18 mouse cellular contexts compared by ENCODE assay signal in the genomic region with DNA sequence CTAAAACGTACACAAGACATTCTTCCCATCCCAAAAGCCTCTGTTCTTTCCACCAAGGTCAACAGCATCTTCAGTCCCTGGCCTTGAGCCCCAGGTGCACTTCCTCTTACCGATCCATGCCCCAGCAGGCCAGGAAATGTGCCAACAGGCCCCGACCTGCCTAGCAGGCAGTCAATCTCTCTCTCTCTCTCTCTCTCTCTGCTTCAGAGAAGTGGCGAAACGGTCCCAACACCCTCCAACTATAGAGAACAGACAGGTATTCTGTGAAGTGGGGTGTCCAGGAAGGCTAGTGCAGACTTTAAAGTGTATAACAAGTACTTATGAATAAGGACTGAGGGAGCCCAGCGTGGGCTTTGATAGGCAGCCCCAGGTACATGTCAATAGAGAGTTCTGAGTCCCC.
DNase-seq lines count a peak whose midpoint lies in the region; ATAC-seq and TF ChIP-seq lines count a peak whose summit lies in the region.
"Had no signal": no experiment of that assay in that cellular context is flagged by ENCODE, and none has a peak within 500 bp of the region (broad histone marks: within the 10 kb centered on the region; RNA-seq: fewer than 3 reads in every experiment).

No protein-coding gene starts in this region.

- H3K36me3 ChIP-seq in thymus, adult 2 months (ENCODE audit: control insufficient read depth, insufficient read depth, low read length), result no peaks in the 10 kb centered on the region
- no peaks in the 10 kb centered on the region for H3K36me3 ChIP-seq in hindbrain, embryonic 13.5 days
- H3K36me3 ChIP-seq: embryonic facial prominence, embryonic 13.5 days; intestine, embryonic 15.5 days; neural tube, embryonic 13.5 days had no signal

- peak; percentile 63 for ATAC-seq in megakaryocyte progenitor cell, adult 5-6 weeks (replicated peaks; ENCODE audit: poor library complexity)
- ATAC-seq in hindbrain, embryonic 13.5 days (ENCODE audit: low FRiP score), result no peak
- ATAC-seq: intestine, embryonic 15.5 days; Patski had no signal

- no peak overlapping the region for H3K27ac ChIP-seq in thymus, adult 2 months (ENCODE audit: control insufficient read depth, insufficient read depth, low read length)
- H3K27ac ChIP-seq in hindbrain, embryonic 13.5 days, result no peak overlapping the region
- H3K27ac ChIP-seq: embryonic facial prominence, embryonic 13.5 days; intestine, embryonic 15.5 days; kidney, postnatal 0 days; neural tube, embryonic 13.5 days had no signal

- peak; percentile 20 for DNase-seq in thymus, postnatal 4 days
- DNase-seq in thymus, adult 2 months, result no peak
- DNase-seq in lung, adult 2 months, result peak; percentile 12
- no peak for DNase-seq in retina, embryonic 14.5 days (ENCODE audit: low spot score)
- DNase-seq in adrenal gland, postnatal 4 days (ENCODE audit: low spot score in 2 of 2), result no peak
- DNase-seq: cerebellum, adult 9-10 months; heart, postnatal 36 days; right cerebral cortex, postnatal 25 days; thymus, postnatal 36 days had no signal

- no peaks in the 10 kb centered on the region for H3K27me3 ChIP-seq in thymus, adult 2 months (ENCODE audit: control insufficient read depth, insufficient read depth, low read length)
- H3K27me3 ChIP-seq in hindbrain, embryonic 13.5 days, result no peaks in the 10 kb centered on the region
- H3K27me3 ChIP-seq: embryonic facial prominence, embryonic 13.5 days; intestine, embryonic 15.5 days; megakaryocyte, embryonic 14.5 days; neural tube, embryonic 13.5 days; Patski had no signal

- H3K4me3 ChIP-seq in thymus, adult 2 months (ENCODE audit: control insufficient read depth, insufficient read depth, low read length), result no peak overlapping the region
- no peak overlapping the region for H3K4me3 ChIP-seq in lung, adult 2 months (replicated peaks; ENCODE audit: extremely low read depth, low read depth, low read length)
- no peak overlapping the region for H3K4me3 ChIP-seq in hindbrain, embryonic 13.5 days
- H3K4me3 ChIP-seq: embryonic facial prominence, embryonic 13.5 days; intestine, embryonic 15.5 days; megakaryocyte, embryonic 14.5 days; neural tube, embryonic 13.5 days had no signal

- no peaks in the 10 kb centered on the region for H3K9me3 ChIP-seq in hindbrain, embryonic 13.5 days
- H3K9me3 ChIP-seq: embryonic facial prominence, embryonic 13.5 days; intestine, embryonic 15.5 days; megakaryocyte, embryonic 14.5 days; neural tube, embryonic 13.5 days had no signal

- WGBS in thymus, adult 2 months, result 32% methylated on average over 6 of the region's 6 CpGs
- WGBS in lung, adult 2 months, result 48% methylated on average over 6 of the region's 6 CpGs
- 80% methylated on average over 6 of the region's 6 CpGs for WGBS in hindbrain, embryonic 13.5 days

- TF ChIP-seq CTCF in thymus, adult 2 months (IDR thresholded peaks at IDR 0.05; ENCODE audit: borderline replicate concordance, control insufficient read depth, extremely low read depth, insufficient read depth, low read length, poor library complexity), result no peak
- TF ChIP-seq CTCF in lung, adult 2 months (IDR thresholded peaks at IDR 0.05; ENCODE audit: insufficient read depth, low read length), result no peak

- TF ChIP-seq POLR2A in thymus, adult 2 months (IDR thresholded peaks at IDR 0.05; ENCODE audit: control insufficient read depth, extremely low read depth, insufficient read depth, low read length, poor library complexity), result no peak
- TF ChIP-seq POLR2A in lung, adult 2 months (IDR thresholded peaks at IDR 0.05; ENCODE audit: borderline replicate concordance, extremely low read depth, low read depth, low read length), result no peak

- H3K4me2 ChIP-seq in hindbrain, embryonic 13.5 days, result no peak overlapping the region
- H3K4me2 ChIP-seq: embryonic facial prominence, embryonic 13.5 days; intestine, embryonic 15.5 days; liver, embryonic 11.5 days; neural tube, embryonic 13.5 days had no signal

- H3K9ac ChIP-seq in hindbrain, embryonic 13.5 days, result no peak overlapping the region
- H3K9ac ChIP-seq: embryonic facial prominence, embryonic 13.5 days; intestine, embryonic 15.5 days; neural tube, embryonic 13.5 days had no signal

- no peaks in the 10 kb centered on the region for H3K4me1 ChIP-seq in thymus, adult 2 months (replicated peaks; ENCODE audit: control insufficient read depth, insufficient read depth, low read length)
- H3K4me1 ChIP-seq in lung, adult 2 months (ENCODE audit: control insufficient read depth, insufficient read depth, low read length), result no peaks in the 10 kb centered on the region
- H3K4me1 ChIP-seq in hindbrain, embryonic 13.5 days (replicated peaks), result no peaks in the 10 kb centered on the region
- H3K4me1 ChIP-seq: intestine, embryonic 15.5 days had no signal

Comparison
In these comparisons a context has a peak if more than half of its experiments do, and no peak if none do; other contexts are left out.
1. DNase-seq: peak in thymus, postnatal 4 days (single experiment) and lung, adult 2 months (single experiment); none in thymus, adult 2 months (single experiment), retina, embryonic 14.5 days (single experiment) and adrenal gland, postnatal 4 days (0 of 2).